Mouse (Mus musculus): ENCODE data around the gene Gprc5c.

GRCm38 (mm10) chr11:114850452-114851268, at the start of gene Gprc5c:
- no peak for TF ChIP-seq POLR2A (IDR thresholded peaks at IDR 0.05; ENCODE audit: low read depth, low read length)
- no peak for TF ChIP-seq GABPA (IDR thresholded peaks at IDR 0.05; ENCODE audit: insufficient replicate concordance, low read depth, low read length)
- TF ChIP-seq CHD2 (IDR thresholded peaks at IDR 0.05; ENCODE audit: low read length), result no peak
